Mouse (Mus musculus): ENCODE results near the gene Txn1.

Gene Txn1

DNA sequence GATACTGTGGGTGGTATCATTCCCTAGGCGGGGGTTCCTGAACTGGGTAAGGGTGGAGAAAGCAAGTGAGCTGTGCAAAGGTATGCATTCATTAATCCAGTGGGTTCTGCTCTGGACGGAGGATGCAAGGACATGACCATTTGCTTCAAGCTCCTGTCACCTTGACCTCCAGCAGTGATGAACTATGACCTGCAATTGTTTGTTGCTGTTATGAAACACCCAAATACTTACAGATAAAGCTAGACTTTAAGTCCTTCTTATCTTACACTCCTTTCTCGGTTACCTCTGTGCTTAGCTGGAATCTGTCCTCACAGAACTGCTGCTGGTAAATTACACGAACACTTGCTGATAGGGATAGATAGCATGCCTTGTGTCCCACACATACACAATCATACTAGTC, 15.6 kb downstream of the Txn1 start:
- no peak for DNase-seq

DNA sequence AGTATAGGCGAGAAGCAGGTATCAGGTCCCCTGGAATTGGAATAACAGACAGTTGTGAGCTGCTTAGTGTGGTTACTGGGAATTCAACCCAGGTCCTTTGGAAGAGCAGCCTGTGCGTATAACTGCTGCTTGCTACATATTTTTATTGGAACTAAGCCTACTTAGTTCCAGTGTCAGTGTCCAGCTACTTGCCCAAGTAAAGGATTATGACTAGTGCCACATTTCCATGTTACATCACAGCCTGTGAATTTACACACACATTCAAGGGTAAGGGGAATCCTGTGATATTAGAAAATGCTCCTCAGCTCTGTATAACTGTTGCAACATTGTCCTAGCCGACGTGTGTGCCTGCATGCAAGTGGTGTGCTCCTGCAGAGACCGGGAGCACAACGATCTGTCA, 18.9 kb downstream of the Txn1 start:
- no peak for DNase-seq

DNA sequence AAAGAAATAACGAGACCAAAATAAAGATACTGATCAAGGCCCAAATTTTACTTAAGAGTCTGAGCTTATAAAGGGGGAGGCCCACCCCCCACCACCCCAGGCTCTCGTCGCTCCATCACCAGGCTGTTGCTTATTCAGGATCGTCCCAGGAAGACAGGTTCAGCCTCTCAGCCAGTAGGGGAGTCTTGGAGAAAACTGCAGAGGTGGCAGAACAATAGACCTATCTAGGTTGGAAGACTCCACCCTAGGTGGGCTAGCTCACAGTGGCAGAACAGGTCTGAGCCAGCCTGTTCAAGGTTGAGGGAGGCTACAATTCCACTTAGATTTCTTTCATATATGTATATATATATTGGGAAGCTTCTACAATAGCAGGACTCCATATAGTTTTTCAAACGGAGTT, 22.0 kb downstream of the Txn1 start:
- DNase-seq = no peak

DNA sequence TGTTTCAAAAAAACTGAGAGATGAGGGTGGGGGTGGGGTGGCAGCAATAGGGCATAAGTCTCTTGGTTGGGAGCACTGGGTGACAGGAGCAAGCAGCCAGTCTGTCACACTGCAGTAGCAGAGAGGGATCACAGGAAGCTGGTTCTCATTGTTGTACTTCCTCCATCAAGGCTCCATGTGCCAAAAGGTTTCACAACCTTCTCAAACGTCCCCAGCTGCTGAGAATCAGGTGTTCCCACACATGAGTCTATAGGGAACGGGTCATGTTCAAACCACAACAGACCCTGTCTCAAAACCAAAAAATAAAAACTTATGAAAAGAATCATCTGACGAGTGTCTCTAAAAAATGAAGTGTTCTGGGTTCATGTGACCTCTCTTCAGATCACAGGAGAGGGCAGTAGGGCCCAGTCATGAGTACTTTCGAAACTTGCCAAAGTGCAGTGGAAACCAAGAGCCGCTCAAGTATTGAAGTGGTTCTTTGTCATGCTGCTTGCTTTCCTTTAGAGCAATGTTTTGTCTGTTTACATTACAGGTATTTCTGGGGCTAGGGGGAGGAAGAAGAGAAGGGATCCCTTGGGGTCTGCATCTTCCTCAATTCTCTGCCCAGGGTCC, 25.5 kb downstream of the Txn1 start:
- DNase-seq = no peak

DNA sequence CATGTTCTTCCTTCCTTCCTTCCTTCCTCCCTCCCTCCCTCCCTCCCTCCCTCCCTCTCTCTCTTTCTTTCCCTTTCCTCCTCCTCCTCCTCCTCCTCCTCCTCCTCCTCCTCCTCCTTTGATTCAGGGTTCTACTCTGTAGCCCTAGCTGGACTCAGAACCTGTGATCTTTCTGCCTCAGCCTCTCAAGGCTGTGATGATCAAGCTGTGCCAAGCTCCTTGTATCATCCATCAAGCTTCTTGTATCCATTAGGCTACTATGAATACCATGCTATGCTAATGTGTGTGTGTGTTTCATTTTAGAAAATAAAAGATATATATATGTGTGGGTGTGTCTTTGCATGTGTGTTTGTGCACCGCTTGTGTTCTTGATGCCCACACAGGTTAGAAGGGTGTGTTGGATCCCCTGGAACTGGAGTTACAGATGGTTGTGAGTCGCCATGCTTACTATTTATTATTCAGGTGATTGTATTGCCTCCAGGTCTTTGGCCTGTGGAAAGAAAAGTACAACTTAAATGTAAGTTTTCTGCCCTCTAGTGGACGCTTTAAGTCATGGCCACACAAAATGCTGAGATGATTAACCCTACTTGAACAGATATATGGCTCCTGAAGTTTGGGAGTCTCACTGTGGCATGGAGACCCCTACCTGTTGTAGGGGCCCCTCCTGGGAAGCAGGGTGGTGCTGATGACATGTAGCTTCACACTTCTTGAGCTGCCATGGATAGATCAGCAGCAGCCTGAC, 28.6 kb downstream of the Txn1 start:
- DNase-seq = peak; percentile 51

DNA sequence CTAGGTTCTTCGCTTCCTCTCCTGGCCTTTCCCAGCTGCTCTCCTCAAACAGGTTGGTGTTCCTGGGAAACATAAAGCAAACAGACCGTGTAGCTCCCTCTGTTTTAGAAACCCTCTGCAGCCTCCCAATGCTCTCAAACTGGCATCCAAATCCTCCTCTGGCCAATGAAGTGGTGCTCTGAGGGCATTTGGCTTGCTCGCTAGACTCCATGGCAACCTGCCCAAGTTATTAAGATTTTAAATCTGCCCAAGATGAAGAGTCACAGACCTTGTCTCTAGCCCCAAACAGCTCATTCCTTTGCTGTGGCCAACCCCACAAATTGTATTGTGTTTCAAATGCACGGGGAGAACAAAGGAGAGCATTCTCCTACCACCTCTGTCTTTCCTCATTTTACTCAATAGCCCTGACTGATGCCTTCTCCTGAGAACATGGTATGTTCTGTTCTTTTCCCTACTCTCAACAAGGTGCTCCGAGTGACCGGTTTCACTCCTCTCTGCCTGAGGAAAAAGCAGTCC, 31.6 kb downstream of the Txn1 start:
- DNase-seq = peak; percentile 15

DNA sequence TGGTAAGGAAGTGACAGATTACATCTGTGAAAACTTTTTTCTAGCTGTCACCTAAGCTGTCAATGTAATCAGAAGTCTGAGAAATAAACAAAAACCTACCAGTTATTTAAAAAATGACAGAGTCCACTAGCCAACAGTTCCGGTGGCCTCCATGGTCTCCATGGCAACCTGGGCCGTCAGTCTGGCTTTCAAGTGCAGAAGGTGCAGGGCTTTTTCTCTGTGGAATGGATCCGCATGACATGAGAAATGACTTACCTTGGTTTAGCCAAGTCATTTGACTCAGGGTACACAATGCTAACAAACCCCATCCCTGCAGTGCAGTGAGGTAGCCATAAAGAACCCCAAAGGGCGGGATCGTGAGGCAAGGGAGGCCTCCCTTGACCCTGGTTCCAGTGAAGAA, 34.0 kb downstream of the Txn1 start:
- no peak for DNase-seq

DNA sequence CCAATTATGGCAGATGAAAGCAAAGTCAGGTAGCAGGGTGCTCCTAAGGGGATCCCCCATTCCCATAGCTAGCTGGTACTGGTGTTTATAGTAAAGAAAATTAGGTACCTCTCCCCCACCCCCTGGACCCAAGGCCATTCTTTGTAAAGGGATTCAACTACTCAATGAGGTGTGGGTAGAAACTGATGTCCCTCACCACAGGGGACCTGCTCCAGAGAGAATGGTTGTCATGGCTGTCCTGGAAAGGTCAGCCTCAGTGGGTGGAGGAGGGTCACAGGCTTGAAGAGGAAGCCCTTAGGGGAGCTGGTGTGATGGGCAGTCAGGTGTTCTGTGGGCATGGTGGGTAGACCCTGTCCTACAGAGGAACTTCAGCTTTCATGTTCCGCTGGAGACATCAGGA, 35.7 kb downstream of the Txn1 start:
- DNase-seq = no peak

DNA sequence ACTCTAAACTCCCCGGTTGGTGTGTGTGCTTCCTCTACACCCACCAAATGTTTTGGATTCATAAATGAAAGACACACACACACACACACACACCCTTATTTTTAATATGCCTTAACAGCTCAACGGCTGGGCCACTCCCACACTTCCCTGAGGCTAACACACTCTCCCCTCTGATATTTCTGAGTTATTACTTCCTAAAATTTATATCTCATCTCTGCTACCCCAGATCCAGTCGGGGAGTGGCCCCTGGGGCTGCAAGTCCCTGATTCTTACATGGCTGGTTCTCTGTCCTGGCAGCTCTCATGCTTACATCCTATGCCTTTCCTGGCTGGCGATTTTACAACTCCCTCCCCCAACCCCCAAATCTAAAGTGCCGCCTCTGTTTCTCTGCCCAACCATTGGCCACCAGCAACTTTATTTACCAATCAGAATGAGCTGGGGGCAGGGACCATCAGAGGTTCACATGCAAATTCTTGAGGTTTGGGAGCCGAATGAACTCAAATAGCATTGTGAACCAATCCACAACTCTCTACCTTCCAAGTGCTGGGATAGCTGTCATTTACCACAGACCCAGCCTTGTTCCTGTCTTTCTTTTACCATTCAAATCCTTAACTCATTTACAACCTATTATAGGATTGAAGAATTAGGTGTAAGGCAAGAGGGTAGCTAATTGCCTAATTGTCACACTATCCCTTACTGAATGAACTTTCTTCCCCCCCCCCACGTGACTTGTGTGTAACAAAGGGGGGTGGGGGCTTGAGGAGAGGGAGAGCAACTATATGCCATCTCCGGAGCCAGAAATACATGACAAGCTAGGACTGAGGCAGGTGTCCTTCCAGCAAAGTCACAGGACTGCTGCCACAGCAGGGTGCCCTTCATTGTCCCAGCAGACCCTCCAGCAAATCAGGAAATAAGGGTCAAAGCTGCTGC, 36.5 kb downstream of the Txn1 start:
- no peak for DNase-seq

DNA sequence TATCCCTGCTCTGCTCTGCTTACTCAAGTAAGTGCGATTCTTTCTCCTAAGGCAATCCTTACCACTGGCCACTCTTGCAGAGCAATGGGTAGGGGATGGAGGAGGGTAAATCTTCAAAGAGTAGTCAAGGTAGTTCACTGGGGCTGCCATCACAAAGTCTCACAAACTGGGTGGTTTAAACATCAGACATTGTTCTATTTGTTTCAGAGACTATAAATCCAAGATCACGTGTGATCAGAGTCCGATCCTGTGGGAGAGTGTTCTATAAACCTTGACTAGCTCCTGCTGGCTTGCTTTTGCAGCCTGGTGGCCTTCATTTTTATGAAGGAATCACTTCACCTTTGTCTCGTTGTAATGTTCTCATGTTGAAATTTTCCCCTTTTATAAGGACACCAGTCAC, 39.5 kb downstream of the Txn1 start:
- no peak for DNase-seq

DNA sequence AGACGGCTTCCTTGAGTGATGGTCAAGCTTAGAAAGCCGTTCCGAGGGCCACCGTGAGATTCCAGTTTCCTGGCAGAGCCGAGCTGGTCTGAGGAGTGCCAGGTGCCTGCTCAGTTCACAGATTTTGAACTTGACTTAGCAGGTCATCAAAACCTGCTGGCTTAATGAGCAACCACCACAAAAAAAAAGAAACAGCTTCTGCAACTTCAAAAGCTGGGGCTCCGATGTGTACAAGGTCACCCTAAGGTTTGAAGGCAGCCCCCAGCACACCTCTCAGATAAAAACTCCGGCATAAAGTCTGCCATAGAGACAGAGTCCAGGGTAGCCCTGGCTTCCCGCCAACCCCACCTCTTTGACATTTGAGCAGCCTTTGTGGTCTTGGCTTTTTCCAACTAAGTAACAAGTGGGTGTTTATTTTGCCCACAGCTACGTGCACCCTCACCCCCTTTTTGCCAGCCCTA, 40.0 kb downstream of the Txn1 start, which contains the start of gene D630039A03Rik:
Gene D630039A03Rik (minus strand): TSS at position 97 of the 461 bp plus-strand sequence.
- DNase-seq = peak; percentile 57

DNA sequence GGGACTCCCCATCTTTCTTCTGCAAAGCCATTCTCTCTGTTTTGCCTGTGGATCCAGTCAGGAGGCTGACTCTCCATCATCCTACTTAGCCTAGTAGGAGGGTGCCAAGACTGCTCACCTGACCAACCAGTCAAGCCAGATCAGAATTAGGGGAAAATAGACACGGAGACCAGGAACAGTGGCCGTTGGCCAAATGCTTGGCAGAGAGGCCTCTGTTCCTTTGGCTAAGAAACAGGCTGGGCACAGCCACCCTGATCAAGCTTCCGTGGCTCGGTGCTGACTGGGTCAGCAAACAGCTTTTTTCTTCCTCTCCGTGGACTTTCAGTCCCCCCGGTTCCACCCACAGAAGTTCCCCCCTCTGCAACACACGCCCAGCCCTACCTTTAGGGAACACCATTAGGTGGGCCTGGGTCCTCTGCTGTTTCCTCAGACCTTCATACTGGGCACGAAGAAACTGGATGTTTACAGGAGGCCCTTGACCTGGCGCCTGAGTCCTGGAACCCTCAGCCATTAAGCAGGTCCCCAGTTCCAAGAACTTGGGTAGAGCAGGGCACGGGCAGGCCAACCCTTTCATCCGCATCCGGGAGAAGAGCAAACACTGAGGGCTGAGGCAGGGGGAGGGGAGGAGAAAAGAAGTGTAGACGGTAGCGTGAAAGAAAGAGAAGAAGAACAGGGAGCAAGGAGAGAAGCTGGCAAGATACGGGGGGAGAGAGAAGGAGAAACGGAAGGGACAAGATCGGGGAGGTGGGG, 40.8 kb downstream of the Txn1 start:
- DNase-seq = peak; percentile 87

DNA sequence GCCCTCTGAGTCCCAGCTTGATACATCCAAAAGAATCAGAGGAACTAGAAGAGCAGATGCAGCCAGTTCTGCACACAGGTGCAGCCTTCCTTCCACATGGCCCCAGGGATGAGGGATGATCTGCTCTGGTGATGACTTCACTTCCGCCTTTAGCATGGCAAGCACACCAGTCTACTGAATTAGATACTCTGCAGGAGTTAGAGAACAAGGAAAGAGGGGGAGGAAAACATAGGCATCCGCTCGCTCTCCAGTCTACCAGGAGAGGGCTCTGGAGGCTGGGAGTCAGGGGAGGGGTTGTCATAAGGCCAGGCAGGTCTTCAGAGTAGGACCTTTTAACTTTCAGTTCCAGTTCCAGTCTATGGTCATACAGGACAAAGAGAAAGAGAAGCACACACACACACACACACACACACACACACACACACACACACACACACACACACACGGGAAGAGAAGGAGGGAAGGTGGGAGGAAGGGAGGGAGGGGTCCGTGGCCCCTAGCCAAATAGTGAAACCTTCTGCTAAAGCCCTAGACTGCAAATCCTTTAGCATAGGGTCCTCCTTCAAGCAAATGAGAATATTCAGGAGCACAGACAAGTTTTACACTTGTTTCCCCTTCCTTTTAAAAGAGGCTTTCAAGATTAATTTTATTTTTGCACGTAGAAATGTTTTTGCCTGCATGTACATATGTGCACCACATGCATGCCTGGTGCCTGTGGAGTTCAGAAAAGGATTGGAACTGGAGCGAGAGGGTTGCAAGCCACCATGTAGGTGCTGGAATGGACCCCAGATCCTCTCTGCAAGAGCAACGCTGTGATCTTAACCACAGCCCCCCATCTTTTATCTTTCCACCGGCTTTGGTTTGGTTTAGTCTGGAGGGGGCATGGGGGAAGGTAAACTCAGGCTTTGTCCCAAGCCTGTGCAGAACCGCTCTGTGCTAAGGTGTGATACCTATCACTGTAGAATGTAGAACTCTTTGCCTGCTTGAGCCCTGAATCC, 41.7 kb downstream of the Txn1 start:
- peak; percentile 12 for DNase-seq

DNA sequence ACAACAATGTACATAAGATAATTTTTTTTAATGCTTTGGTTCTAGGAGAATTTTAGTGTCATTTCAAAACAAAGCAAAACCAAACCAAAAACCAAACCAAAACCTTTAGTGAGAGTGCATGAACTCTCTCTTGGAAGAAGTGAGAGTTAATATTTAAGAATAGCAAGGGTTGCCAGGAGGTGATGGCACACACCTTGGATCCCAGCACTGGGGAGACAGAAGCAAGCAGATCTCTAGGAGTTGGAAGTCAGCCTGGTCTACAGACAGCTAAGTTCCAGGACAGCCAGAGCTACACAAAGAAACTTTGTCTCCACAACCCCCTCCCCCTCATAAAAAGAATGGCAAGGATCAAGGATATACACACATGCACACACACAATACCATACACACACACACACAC, 43.2 kb downstream of the Txn1 start:
- no peak for DNase-seq

DNA sequence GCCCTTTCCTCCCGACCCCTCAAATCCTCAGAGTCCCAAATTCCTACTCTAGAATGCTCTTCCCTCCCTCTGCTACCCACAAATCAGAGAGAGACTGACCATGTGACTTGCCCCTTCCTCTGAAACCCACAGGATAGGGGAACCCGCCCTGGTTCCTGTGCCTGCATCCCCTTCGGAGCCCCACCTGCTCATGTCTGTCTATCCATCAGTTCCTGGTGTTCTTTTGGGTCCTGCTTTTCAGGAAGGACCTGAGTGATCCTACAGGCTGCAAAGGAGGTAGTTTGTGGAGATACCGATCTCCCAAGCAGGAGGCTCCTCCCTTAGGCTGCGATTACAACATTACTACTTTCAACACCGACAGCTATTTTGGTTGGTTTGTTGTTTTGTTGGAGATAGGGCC, 47.4 kb downstream of the Txn1 start:
- no peak for DNase-seq

DNA sequence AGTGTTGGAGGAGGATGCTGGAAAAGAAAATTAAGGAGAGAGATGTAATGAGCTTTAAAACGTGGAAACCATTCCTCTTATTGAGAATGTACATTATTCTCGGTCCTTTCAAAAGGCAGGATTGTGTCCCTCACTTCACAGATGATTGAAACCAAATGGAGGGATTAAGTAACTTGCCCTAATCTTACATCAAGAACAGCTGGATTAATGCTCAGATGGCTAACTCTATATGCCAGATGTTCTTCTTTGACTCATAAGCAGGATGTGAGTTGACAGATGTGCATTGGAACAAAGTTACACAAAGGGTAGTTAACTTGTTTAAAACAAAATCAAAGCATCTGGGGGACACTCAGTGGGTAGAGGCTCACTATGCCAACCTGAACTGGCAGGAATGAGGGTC, 49.5 kb downstream of the Txn1 start:
- DNase-seq = no peak

DNA sequence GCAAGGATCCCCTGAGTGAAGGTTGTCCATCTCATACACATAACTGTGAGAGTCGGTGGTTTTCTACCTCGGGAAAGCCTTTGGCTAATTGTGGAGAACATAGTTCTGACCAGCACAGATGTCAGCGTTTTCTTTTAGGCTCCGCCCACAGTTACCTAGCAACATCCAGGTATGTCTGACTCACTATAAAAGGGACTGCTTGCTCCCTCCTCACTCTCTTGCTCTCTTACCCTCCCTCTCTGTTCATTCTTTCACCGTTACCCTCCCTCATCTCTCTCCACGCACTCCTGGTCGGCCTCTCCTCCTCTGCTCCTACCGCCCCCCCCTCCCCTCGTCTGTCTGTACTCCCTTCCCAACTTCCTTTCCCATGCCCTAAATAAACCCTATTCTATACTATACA, 51.6 kb downstream of the Txn1 start:
- DNase-seq = no peak

DNA sequence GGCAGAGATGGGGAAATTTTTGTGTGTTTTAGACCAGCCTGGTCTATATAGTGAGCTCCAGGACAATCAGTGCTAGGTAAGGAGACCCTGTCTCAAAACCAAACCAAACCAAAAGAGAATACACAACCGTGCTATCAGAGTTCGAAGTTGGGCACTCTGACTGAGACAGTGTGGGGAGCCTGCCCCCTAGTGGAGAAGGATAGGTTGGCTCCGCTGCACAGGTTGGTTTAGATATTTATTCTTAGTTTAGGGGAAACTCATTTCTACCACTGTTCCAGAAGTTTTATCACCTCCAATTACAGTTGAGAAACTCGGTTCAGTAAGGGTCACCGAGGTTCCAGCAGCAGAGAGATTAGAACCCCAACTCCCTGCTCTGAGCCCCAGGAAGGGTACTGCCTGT, 52.0 kb downstream of the Txn1 start:
- peak; percentile 43 for DNase-seq

DNA sequence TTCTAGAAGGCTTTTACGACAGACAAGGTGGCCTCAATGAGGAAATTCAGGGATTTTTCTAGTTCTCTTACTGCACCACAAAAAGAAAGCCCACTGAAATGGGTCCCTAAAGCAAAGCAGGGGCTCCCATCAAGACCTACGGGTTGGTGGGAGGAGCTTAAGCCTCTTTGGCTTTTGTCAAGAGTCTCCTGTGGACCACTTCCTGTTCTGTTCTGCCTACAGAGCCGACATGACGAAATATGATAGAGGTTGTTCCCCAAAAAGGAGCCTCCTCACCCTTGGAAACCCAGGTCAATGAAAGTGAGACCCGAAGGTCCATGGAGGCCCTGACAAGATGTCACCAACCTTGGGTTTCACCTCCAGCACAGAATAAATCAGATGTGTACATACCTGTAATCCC, 53.6 kb downstream of the Txn1 start:
- DNase-seq = no peak

DNA sequence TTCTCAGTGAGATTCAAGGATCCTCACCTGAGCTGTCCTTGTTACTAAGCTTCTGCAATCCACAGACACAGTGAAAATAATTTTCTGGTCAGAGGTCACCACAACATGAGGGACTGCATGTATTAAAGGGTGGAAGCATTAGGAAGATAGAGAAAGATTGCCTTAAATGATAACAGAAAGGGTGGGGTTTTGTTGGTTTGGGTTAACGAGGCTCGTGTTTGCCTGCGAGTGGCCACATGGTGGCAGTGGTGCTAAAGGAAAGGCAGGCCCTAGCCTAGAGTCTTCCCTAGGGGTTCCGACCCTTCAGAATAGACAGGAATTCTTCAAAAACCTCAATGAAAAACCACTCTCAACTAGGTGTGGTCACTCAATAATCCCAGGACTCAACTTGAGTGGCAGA, 55.0 kb downstream of the Txn1 start:
- no peak for DNase-seq

DNA sequence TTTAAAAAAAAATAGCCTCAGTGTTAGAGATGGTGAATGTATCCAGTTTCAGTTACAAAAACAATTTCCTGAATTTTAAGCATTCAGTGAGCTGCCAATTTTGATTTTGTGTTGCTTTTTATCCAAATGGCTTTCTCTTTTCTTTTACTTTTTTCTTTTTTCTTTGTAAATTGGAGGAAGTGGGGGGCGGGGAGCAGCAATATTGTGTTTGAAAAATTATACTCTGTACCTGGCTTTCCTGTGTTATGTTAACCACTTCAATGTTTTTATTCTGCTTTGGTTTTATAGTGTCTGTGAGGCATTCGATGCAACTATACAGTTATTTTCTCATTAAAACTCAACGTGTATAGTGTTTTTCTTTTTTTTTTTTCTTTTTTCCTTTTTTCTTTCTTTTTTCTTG, 59.6 kb downstream of the Txn1 start:
- DNase-seq = no peak

Measured in cerebellum, adult 9-10 months (tissue).